Comparison of ENCODE assay signal across 18 mouse cellular contexts in genomic region chr2:31957211-31957610, GRCm38 (mm10). TPM values are rescaled to one million over a fixed set of nuclear protein-coding genes. Genes with fewer than 3 reads are reported as not detected.
A peak's percentile ranks its signal among the peaks of the same experiment; 100 is the strongest.
DNase-seq lines count a peak whose midpoint lies in the region; ATAC-seq lines count a peak whose summit lies in the region.
"Had no signal": no experiment of that assay in that cellular context is flagged by ENCODE, and none has a peak within 500 bp of the region (broad histone marks: within the 10 kb centered on the region; RNA-seq: fewer than 3 reads in every experiment).

No protein-coding gene starts in this region.

- H3K27ac ChIP-seq in embryonic facial prominence, embryonic 12.5 days = no peak overlapping the region
- H3K27ac ChIP-seq in embryonic facial prominence, embryonic 10.5 days (replicated peaks) = no peak overlapping the region
- no peak overlapping the region for H3K27ac ChIP-seq in heart, embryonic 12.5 days (ENCODE audit: poor library complexity, severe bottlenecking)
- H3K27ac ChIP-seq in limb, embryonic 13.5 days = no peak overlapping the region
- H3K27ac ChIP-seq in limb, embryonic 10.5 days = no peak overlapping the region
- H3K27ac ChIP-seq: forebrain, embryonic 15.5 days; hindbrain, embryonic 15.5 days had no signal

- peaks cover 2% of the 10 kb centered on the region; the same call in 1 of the 2 replicates for H3K4me1 ChIP-seq in embryonic facial prominence, embryonic 12.5 days
- H3K4me1 ChIP-seq in embryonic facial prominence, embryonic 10.5 days = peaks cover 43% of the 10 kb centered on the region
- peaks cover 44% of the 10 kb centered on the region for H3K4me1 ChIP-seq in heart, embryonic 12.5 days (replicated peaks)
- peaks cover 13% of the 10 kb centered on the region for H3K4me1 ChIP-seq in limb, embryonic 13.5 days
- peaks cover 13% of the 10 kb centered on the region for H3K4me1 ChIP-seq in limb, embryonic 10.5 days

- no peaks in the 10 kb centered on the region for H3K9me3 ChIP-seq in embryonic facial prominence, embryonic 12.5 days
- no peaks in the 10 kb centered on the region for H3K9me3 ChIP-seq in embryonic facial prominence, embryonic 10.5 days
- no peaks in the 10 kb centered on the region for H3K9me3 ChIP-seq in heart, embryonic 12.5 days (replicated peaks)
- no peaks in the 10 kb centered on the region for H3K9me3 ChIP-seq in limb, embryonic 13.5 days
- H3K9me3 ChIP-seq in limb, embryonic 10.5 days (replicated peaks) = no peaks in the 10 kb centered on the region
- H3K9me3 ChIP-seq: forebrain, embryonic 15.5 days; hindbrain, embryonic 15.5 days had no signal

- no peak for ATAC-seq in embryonic facial prominence, embryonic 12.5 days (ENCODE audit: insufficient number of reproducible peaks, insufficient read depth, low FRiP score, low TSS enrichment)
- no peak for ATAC-seq in heart, embryonic 12.5 days (ENCODE audit: insufficient number of reproducible peaks, low FRiP score)
- ATAC-seq in limb, embryonic 13.5 days (ENCODE audit: low FRiP score, low read depth) = no peak
- ATAC-seq: activated CD4-positive, CD25-positive, alpha-beta regulatory T cell, adult 4 months; CD4-positive, CD25-positive, alpha-beta regulatory T cell, adult 4 months; forebrain, embryonic 15.5 days; intestine, embryonic 16.5 days had no signal

- H3K4me2 ChIP-seq in embryonic facial prominence, embryonic 12.5 days (replicated peaks) = no peak overlapping the region
- no peak overlapping the region for H3K4me2 ChIP-seq in heart, embryonic 12.5 days
- no peak overlapping the region for H3K4me2 ChIP-seq in limb, embryonic 13.5 days (replicated peaks)
- H3K4me2 ChIP-seq: forebrain, embryonic 15.5 days; hindbrain, embryonic 15.5 days had no signal

- no peak for DNase-seq in embryonic facial prominence, embryonic 10.5 days (ENCODE audit: low spot score)
- DNase-seq in heart, adult 11 months = peak; percentile 43
- DNase-seq in limb, embryonic 10.5 days (ENCODE audit: low spot score) = no peak
- DNase-seq in embryo, embryonic 10.5 days (ENCODE audit: low spot score) = no peak
- DNase-seq: adrenal gland, postnatal 14 days; B cell, adult 2 months; cerebellum, adult 11-12 months; cerebellum, adult 9-10 months; cerebellum, postnatal 25 days; heart, postnatal 36 days had no signal

- 90% methylated on average over 10 of the region's 10 CpGs for WGBS in embryonic facial prominence, embryonic 12.5 days
- WGBS in embryonic facial prominence, embryonic 10.5 days = 89% methylated on average over 10 of the region's 10 CpGs
- 87% methylated on average over 10 of the region's 10 CpGs for WGBS in heart, embryonic 12.5 days
- 88% methylated on average over 10 of the region's 10 CpGs for WGBS in limb, embryonic 13.5 days
- WGBS in limb, embryonic 10.5 days = 93% methylated on average over 10 of the region's 10 CpGs

- peaks cover 18% of the 10 kb centered on the region for H3K36me3 ChIP-seq in embryonic facial prominence, embryonic 12.5 days
- H3K36me3 ChIP-seq in embryonic facial prominence, embryonic 10.5 days (replicated peaks) = peaks cover 98% of the 10 kb centered on the region
- H3K36me3 ChIP-seq in heart, embryonic 12.5 days = peaks cover 16% of the 10 kb centered on the region; the same call in 1 of the 2 replicates
- H3K36me3 ChIP-seq in limb, embryonic 13.5 days = peaks cover 36% of the 10 kb centered on the region
- peaks cover 89% of the 10 kb centered on the region for H3K36me3 ChIP-seq in limb, embryonic 10.5 days
- H3K36me3 ChIP-seq: forebrain, embryonic 15.5 days; hindbrain, embryonic 15.5 days had no signal

- H3K9ac ChIP-seq in embryonic facial prominence, embryonic 12.5 days = peak overlapping the region; percentile 2; the same call in 1 of the 2 replicates
- no peak overlapping the region for H3K9ac ChIP-seq in heart, embryonic 12.5 days
- peak overlapping the region; percentile 25; the same call in 1 of the 2 replicates for H3K9ac ChIP-seq in limb, embryonic 13.5 days
- H3K9ac ChIP-seq: forebrain, embryonic 15.5 days; hindbrain, embryonic 15.5 days had no signal

- no peak overlapping the region for H3K4me3 ChIP-seq in embryonic facial prominence, embryonic 12.5 days
- no peak overlapping the region for H3K4me3 ChIP-seq in embryonic facial prominence, embryonic 10.5 days
- no peak overlapping the region for H3K4me3 ChIP-seq in heart, embryonic 12.5 days
- H3K4me3 ChIP-seq in limb, embryonic 13.5 days = no peak overlapping the region
- H3K4me3 ChIP-seq in limb, embryonic 10.5 days = no peak overlapping the region
- H3K4me3 ChIP-seq: forebrain, embryonic 15.5 days; hindbrain, embryonic 15.5 days had no signal

- H3K27me3 ChIP-seq in embryonic facial prominence, embryonic 12.5 days = no peaks in the 10 kb centered on the region
- H3K27me3 ChIP-seq in embryonic facial prominence, embryonic 10.5 days (replicated peaks; ENCODE audit: low read depth, poor library complexity, severe bottlenecking) = no peaks in the 10 kb centered on the region
- no peaks in the 10 kb centered on the region for H3K27me3 ChIP-seq in heart, embryonic 12.5 days (replicated peaks)
- no peaks in the 10 kb centered on the region for H3K27me3 ChIP-seq in limb, embryonic 13.5 days
- H3K27me3 ChIP-seq in limb, embryonic 10.5 days (ENCODE audit: low read depth, poor library complexity, severe bottlenecking) = no peaks in the 10 kb centered on the region
- H3K27me3 ChIP-seq: forebrain, embryonic 15.5 days; hindbrain, embryonic 15.5 days had no signal

RNA-seq across cellular contexts. Expression of gene Aif1l, which starts 7.3 kb away (rescaled TPM):
- 56.5 and 61.0 TPM in 2 replicates for polyA plus RNA-seq in embryonic facial prominence, embryonic 12.5 days (2016; fragmentation: Nextera tagmentation; extraction: Ambion mirVana)
- 89.0 and 93.2 TPM in 2 replicates for polyA plus RNA-seq in embryonic facial prominence, embryonic 10.5 days (2016; fragmentation: Nextera tagmentation; extraction: Ambion mirVana)
- 80.5 and 81.6 TPM in 2 replicates for polyA plus RNA-seq in heart, embryonic 12.5 days (2016; fragmentation: Nextera tagmentation; extraction: Ambion mirVana)
- polyA plus RNA-seq in limb, embryonic 13.5 days (2015; fragmentation: Nextera tagmentation; extraction: Ambion mirVana) = 50.3 and 54.3 TPM in 2 replicates
- 107 and 120 TPM in 2 replicates for polyA plus RNA-seq in limb, embryonic 10.5 days (2016; fragmentation: Nextera tagmentation; extraction: Ambion mirVana)
- polyA plus RNA-seq: activated CD4-positive, CD25-positive, alpha-beta regulatory T cell, adult 4 months had no signal

RNA-seq across cellular contexts. Expression of gene Nup214, which starts 17.0 kb away (rescaled TPM):
- 81.1 and 82.9 TPM in 2 replicates for polyA plus RNA-seq in embryonic facial prominence, embryonic 12.5 days (2016; fragmentation: Nextera tagmentation; extraction: Ambion mirVana)
- 120 and 121 TPM in 2 replicates for polyA plus RNA-seq in embryonic facial prominence, embryonic 10.5 days (2016; fragmentation: Nextera tagmentation; extraction: Ambion mirVana)
- 59.8 and 63.4 TPM in 2 replicates for polyA plus RNA-seq in heart, embryonic 12.5 days (2016; fragmentation: Nextera tagmentation; extraction: Ambion mirVana)
- 112 and 114 TPM in 2 replicates for polyA plus RNA-seq in limb, embryonic 13.5 days (2015; fragmentation: Nextera tagmentation; extraction: Ambion mirVana)
- polyA plus RNA-seq in limb, embryonic 10.5 days (2016; fragmentation: Nextera tagmentation; extraction: Ambion mirVana) = 114 and 122 TPM in 2 replicates
